8 mouse cellular contexts compared by ENCODE assay signal in genomic region chr10:128094340-128094968, GRCm38 (mm10). TPM values are rescaled to one million over a fixed set of nuclear protein-coding genes. Genes with fewer than 3 reads are reported as not detected.
DNase-seq lines count a peak whose midpoint lies in the region; ATAC-seq and TF ChIP-seq lines count a peak whose summit lies in the region.

No protein-coding gene starts in this region.

- peak; percentile 96 for DNase-seq in MEL (ENCODE audit: low read depth, low spot score)
- peak; percentile 89 for DNase-seq in c-Kit-positive CD71-negative TER-119-negative erythroid progenitor cells, embryonic 14.5 days (ENCODE audit: low read depth)
- peak; percentile 90 for DNase-seq in forebrain, embryonic 11.5 days (ENCODE audit: low spot score)
- peak; percentile 79 for DNase-seq in heart, postnatal 25 days (ENCODE audit: low spot score)
- DNase-seq in layer of hippocampus, adult 2 months (ENCODE audit: low spot score in 2 of 2) = peak; percentile 60
- DNase-seq in lung, postnatal 25 days (ENCODE audit: low spot score) = peak; percentile 95
- peak; percentile 92 for DNase-seq in retina, postnatal 1 day
- DNase-seq in urinary bladder, adult 2 months (ENCODE audit: low spot score) = peak; percentile 57

- H3K36me3 ChIP-seq in MEL (ENCODE audit: control insufficient read depth in 1 of 2, insufficient read depth in 2 of 2, low read length in 2 of 2) = peaks cover 5 to 28% of the 10 kb centered on the region in 2 experiments
- peaks cover under 1% of the 10 kb centered on the region; the same call in 1 of the 2 replicates for H3K36me3 ChIP-seq in forebrain, embryonic 11.5 days (ENCODE audit: control insufficient read depth, insufficient read depth, low read length)

- TF ChIP-seq RAD21 in MEL (IDR thresholded peaks at IDR 0.05; ENCODE audit: low read depth, low read length) = no peak

- H3K9me3 ChIP-seq in MEL (replicated peaks; ENCODE audit: insufficient read depth, low read length) = no peaks in the 10 kb centered on the region
- no peaks in the 10 kb centered on the region for H3K9me3 ChIP-seq in forebrain, embryonic 11.5 days (ENCODE audit: control insufficient read depth, low read length)

- 11% methylated on average over 19 of the region's 19 CpGs for WGBS in forebrain, embryonic 11.5 days

- TF ChIP-seq CTCF in MEL (IDR thresholded peaks at IDR 0.05 in 2 of 3, conservative IDR thresholded peaks at IDR 0.05 in 1 of 3; ENCODE audit: control insufficient read depth in 1 of 3, insufficient read depth in 1 of 3, low read depth in 2 of 3, low read length in 3 of 3, poor library complexity in 1 of 3, severe bottlenecking in 1 of 3) = no peak
- no peak for TF ChIP-seq CTCF in layer of hippocampus, adult 2 months (conservative IDR thresholded peaks at IDR 0.05)

- peak overlapping the region; percentile 58 for H3K4me2 ChIP-seq in forebrain, embryonic 11.5 days (ENCODE audit: low read depth, low read length, severe bottlenecking)

- no peak for TF ChIP-seq EP300 in MEL (IDR thresholded peaks at IDR 0.05; ENCODE audit: low read depth in 1 of 2, low read length in 2 of 2)

- peak overlapping the region; percentile 76 for H3K27ac ChIP-seq in MEL (ENCODE audit: control insufficient read depth, low read depth, low read length)
- H3K27ac ChIP-seq in forebrain, embryonic 11.5 days (ENCODE audit: low read depth, low read length) = 0 out of 2 replicates have a peak overlapping the region, but pooled peaks have one; percentile 1
- H3K27ac ChIP-seq in layer of hippocampus, adult 2 months = peak overlapping the region; percentile 97; the same call in 1 of the 2 replicates

- H3K4me1 ChIP-seq in MEL (ENCODE audit: control insufficient read depth in 1 of 2, insufficient read depth in 2 of 2, low read length in 2 of 2) = peaks cover 18 to 20% of the 10 kb centered on the region in 2 experiments
- peaks cover 37% of the 10 kb centered on the region for H3K4me1 ChIP-seq in forebrain, embryonic 11.5 days (replicated peaks; ENCODE audit: control insufficient read depth, insufficient read depth, low read length)

- H3K9ac ChIP-seq in MEL (ENCODE audit: control insufficient read depth, low read depth, low read length, poor library complexity, severe bottlenecking) = peak overlapping the region; percentile 79
- H3K9ac ChIP-seq in forebrain, embryonic 11.5 days (ENCODE audit: low read length) = no peak overlapping the region

- H3K27me3 ChIP-seq in MEL (ENCODE audit: control insufficient read depth in 1 of 2, insufficient read depth in 2 of 2, low read length in 2 of 2) = no peaks in the 10 kb centered on the region
- H3K27me3 ChIP-seq in forebrain, embryonic 11.5 days (ENCODE audit: control insufficient read depth, insufficient read depth, low read length) = no peaks in the 10 kb centered on the region

- ATAC-seq in forebrain, embryonic 11.5 days (replicated peaks; ENCODE audit: low FRiP score) = peak; percentile 61

- TF ChIP-seq POLR2A in MEL (IDR thresholded peaks at IDR 0.05; ENCODE audit: control insufficient read depth in 1 of 2, insufficient read depth in 1 of 2, low read depth in 1 of 2, low read length in 2 of 2, poor library complexity in 1 of 2) = peak in 1 of 2 experiments; percentile 52; a peak in 1 of 4 replicates

- intact Hi-C loops in heart, postnatal 25 days (cut with DNase I) = no loop called here

- peak overlapping the region; percentile 71 to 75 for H3K4me3 ChIP-seq in MEL (ENCODE audit: control insufficient read depth in 1 of 2, insufficient read depth in 1 of 2, low read depth in 2 of 2, low read length in 2 of 2)
- peak overlapping the region; percentile 11; the same call in 1 of the 2 replicates for H3K4me3 ChIP-seq in forebrain, embryonic 11.5 days (ENCODE audit: low read depth, low read length)
- peak overlapping the region; percentile 88 for H3K4me3 ChIP-seq in layer of hippocampus, adult 2 months

- H3K79me2 ChIP-seq in MEL (ENCODE audit: control insufficient read depth, insufficient read depth, low read length, poor library complexity) = peaks cover 22% of the 10 kb centered on the region

TF ChIP-seq in MEL, 35 proteins besides CTCF, POLR2A, EP300 and RAD21 (continues in another document):
- TF ChIP-seq CHD1 (IDR thresholded peaks at IDR 0.05; ENCODE audit: low read depth, low read length) = no peak
- no peak for TF ChIP-seq ZNF384 (IDR thresholded peaks at IDR 0.05; ENCODE audit: low read depth, low read length)
- peak; percentile 10; the same call in 1 of the 2 replicates for TF ChIP-seq MXI1 (IDR thresholded peaks at IDR 0.05; ENCODE audit: low read depth, low read length)
- no peak for TF ChIP-seq POLR2AphosphoS5 (IDR thresholded peaks at IDR 0.05; ENCODE audit: borderline replicate concordance, low read depth, low read length)
- no peak for TF ChIP-seq MAFK (IDR thresholded peaks at IDR 0.05; ENCODE audit: borderline replicate concordance, low read depth, low read length)
- no peak for TF ChIP-seq MAZ (IDR thresholded peaks at IDR 0.05; ENCODE audit: low read depth, low read length)
- TF ChIP-seq JUND (IDR thresholded peaks at IDR 0.05; ENCODE audit: low read depth, low read length) = no peak
- no peak for TF ChIP-seq USF1 (IDR thresholded peaks at IDR 0.05; ENCODE audit: low read depth, low read length)
- TF ChIP-seq POLR2AphosphoS2 (IDR thresholded peaks at IDR 0.05; ENCODE audit: low read length) = no peak
- no peak for TF ChIP-seq ZMIZ1 (IDR thresholded peaks at IDR 0.05; ENCODE audit: low read depth, low read length)
- TF ChIP-seq HCFC1 (IDR thresholded peaks at IDR 0.05; ENCODE audit: low read depth, low read length) = peak; percentile 66
- no peak for TF ChIP-seq BHLHE40 (IDR thresholded peaks at IDR 0.05; ENCODE audit: borderline replicate concordance, low read depth, low read length)
- TF ChIP-seq GATA1 (IDR thresholded peaks at IDR 0.05; ENCODE audit: low read depth, low read length) = no peak
- TF ChIP-seq KAT2A (conservative IDR thresholded peaks at IDR 0.05; ENCODE audit: low read depth, low read length) = no peak
- no peak; the same call in 1 of the 2 replicates for TF ChIP-seq SIN3A (IDR thresholded peaks at IDR 0.05; ENCODE audit: low read length)
- TF ChIP-seq MYC (IDR thresholded peaks at IDR 0.05; ENCODE audit: low read depth, low read length) = no peak
- peak; percentile 57; the same call in 1 of the 2 replicates for TF ChIP-seq NRF1 (IDR thresholded peaks at IDR 0.05; ENCODE audit: insufficient read depth, low read depth, low read length, poor library complexity, severe bottlenecking)
- TF ChIP-seq TAL1 (IDR thresholded peaks at IDR 0.05; ENCODE audit: low read length) = no peak
- TF ChIP-seq ZKSCAN1 (IDR thresholded peaks at IDR 0.05; ENCODE audit: low read depth, low read length) = no peak
- no peak for TF ChIP-seq TCF12 (IDR thresholded peaks at IDR 0.05; ENCODE audit: low read depth, low read length)
- TF ChIP-seq TBP (IDR thresholded peaks at IDR 0.05; ENCODE audit: low read depth, low read length) = peak; percentile 4; the same call in 1 of the 2 replicates
- no peak for TF ChIP-seq ZC3H11A (IDR thresholded peaks at IDR 0.05; ENCODE audit: low read depth, low read length)
- TF ChIP-seq MAX (IDR thresholded peaks at IDR 0.05; ENCODE audit: low read length) = no peak
- no peak for TF ChIP-seq E2F4 (IDR thresholded peaks at IDR 0.05; ENCODE audit: borderline replicate concordance, low read depth, low read length)
- TF ChIP-seq ELF1 (IDR thresholded peaks at IDR 0.05; ENCODE audit: low read depth, low read length) = peak; percentile 53
- TF ChIP-seq GABPA (IDR thresholded peaks at IDR 0.05; ENCODE audit: low read depth, low read length) = no peak
- no peak for TF ChIP-seq RCOR1 (IDR thresholded peaks at IDR 0.05; ENCODE audit: low read depth, low read length)
- TF ChIP-seq USF2 (IDR thresholded peaks at IDR 0.05; ENCODE audit: borderline replicate concordance in 1 of 2, insufficient read depth in 1 of 2, low read depth in 1 of 2, low read length in 2 of 2) = no peak

RNA-seq across cellular contexts. Expression of gene Baz2a, which starts 3.1 kb away (rescaled TPM):
- total RNA-seq in MEL (2012; rRNA removed) = 5.5 and 8.2 TPM in 2 replicates
- 10 to 100 TPM; 33.8 to 46.0 TPM for polyA plus RNA-seq in MEL (2012; ENCODE audit: insufficient read depth in 1 of 2, insufficient read length in 2 of 2, low read depth in 1 of 2, low replicate concordance in 2 of 2, missing spikeins in 1 of 2)
- polyA plus RNA-seq in forebrain, embryonic 11.5 days (2014; fragmentation: Nextera tagmentation; extraction: Ambion mirVana) = 20.9 and 21.9 TPM in 2 replicates
- total RNA-seq in heart, postnatal 25 days (2021) = 10 to 100 TPM; 20.0 to 24.4 TPM
- 10 to 100 TPM; 42.8 to 45.5 TPM for total RNA-seq in layer of hippocampus, adult 2 months (2021)
- 29.1 and 31.5 TPM in 2 replicates for polyA plus RNA-seq in urinary bladder, adult 2 months (2012; rRNA removed)

RNA-seq across cellular contexts. Expression of gene Atp5b, which starts 11.4 kb away (rescaled TPM):
- 2,164 and 2,193 TPM in 2 replicates for total RNA-seq in MEL (2012; rRNA removed)
- polyA plus RNA-seq in MEL (2012; ENCODE audit: insufficient read depth in 1 of 2, insufficient read length in 2 of 2, low read depth in 1 of 2, low replicate concordance in 2 of 2, missing spikeins in 1 of 2) = 1,000 to 10,000 TPM in 1 of 2 experiments, 100 to 1,000 TPM in 1; 545 to 2,318 TPM
- 2,200 and 2,324 TPM in 2 replicates for polyA plus RNA-seq in forebrain, embryonic 11.5 days (2014; fragmentation: Nextera tagmentation; extraction: Ambion mirVana)
- total RNA-seq in heart, postnatal 25 days (2021) = 1,000 to 10,000 TPM; 9,293 to 9,309 TPM
- 1,000 to 10,000 TPM; 1,635 to 1,673 TPM for total RNA-seq in layer of hippocampus, adult 2 months (2021)
- 1,011 and 1,131 TPM in 2 replicates for polyA plus RNA-seq in urinary bladder, adult 2 months (2012; rRNA removed)

RNA-seq across cellular contexts. Expression of gene Ptges3, which starts 35.7 kb away (rescaled TPM):
- total RNA-seq in MEL (2012; rRNA removed) = 233 and 240 TPM in 2 replicates
- 100 to 1,000 TPM; 216 to 627 TPM for polyA plus RNA-seq in MEL (2012; ENCODE audit: insufficient read depth in 1 of 2, insufficient read length in 2 of 2, low read depth in 1 of 2, low replicate concordance in 2 of 2, missing spikeins in 1 of 2)
- 638 and 692 TPM in 2 replicates for polyA plus RNA-seq in forebrain, embryonic 11.5 days (2014; fragmentation: Nextera tagmentation; extraction: Ambion mirVana)
- total RNA-seq in heart, postnatal 25 days (2021) = 10 to 100 TPM; 77.8 to 89.3 TPM
- total RNA-seq in layer of hippocampus, adult 2 months (2021) = 100 to 1,000 TPM; 135 to 142 TPM
- 72.0 and 90.7 TPM in 2 replicates for polyA plus RNA-seq in urinary bladder, adult 2 months (2012; rRNA removed)

RNA-seq across cellular contexts. Expression of gene Naca, which starts 59.1 kb away (rescaled TPM):
- 1,577 and 1,612 TPM in 2 replicates for total RNA-seq in MEL (2012; rRNA removed)
- 1,000 to 10,000 TPM in 1 of 2 experiments, 100 to 1,000 TPM in 1; 202 to 1,039 TPM for polyA plus RNA-seq in MEL (2012; ENCODE audit: insufficient read depth in 1 of 2, insufficient read length in 2 of 2, low read depth in 1 of 2, low replicate concordance in 2 of 2, missing spikeins in 1 of 2)
- 855 and 939 TPM in 2 replicates for polyA plus RNA-seq in forebrain, embryonic 11.5 days (2014; fragmentation: Nextera tagmentation; extraction: Ambion mirVana)
- total RNA-seq in heart, postnatal 25 days (2021) = 100 to 1,000 TPM; 502 to 533 TPM
- total RNA-seq in layer of hippocampus, adult 2 months (2021) = 100 to 1,000 TPM; 333 to 336 TPM
- 331 and 455 TPM in 2 replicates for polyA plus RNA-seq in urinary bladder, adult 2 months (2012; rRNA removed)

Comparison
In these comparisons a context has a peak if more than half of its experiments do, and no peak if none do; other contexts are left out.
1. Peak in every context shown above with its lines: DNase-seq, ATAC-seq, H3K4me3 ChIP-seq and H3K27ac ChIP-seq.
2. H3K27ac ChIP-seq: peak in every context shown above with its lines; median percentile 97 in layer of hippocampus, adult 2 months; 76 in MEL; 1 in forebrain, embryonic 11.5 days.
3. H3K4me3 ChIP-seq: peak in every context shown above with its lines; median percentile 88 in layer of hippocampus, adult 2 months; 73 in MEL; 11 in forebrain, embryonic 11.5 days.